Mouse (Mus musculus) embryonic fibroblast, embryonic 13.5 days (primary cell): Measurements from ENCODE around the gene Scn11a.

Source experiments
- CTCF ChIP-seq: IDR thresholded peaks from 2 replicates; pipeline ENCODE4 v1.5.1; 2011; ENCODE audit warnings: mild to moderate bottlenecking, control low read depth, low read length, moderate library complexity, borderline replicate concordance; ENCODE audit not compliant: insufficient read depth
- POLR2A ChIP-seq: IDR thresholded peaks from 2 replicates; pipeline ENCODE4 v1.6.1; 2011; ENCODE audit warnings: low read depth, mild to moderate bottlenecking, control low read depth, low read length, moderate library complexity

GRCm38 (mm10) chr9:119751507-119751906 is 73.7 kb downstream of the Scn11a start:
- TF ChIP-seq POLR2A (no peak), CTCF (no peak)
